Mouse (Mus musculus) testis, postnatal 10 days (tissue): Measurements from ENCODE around the gene Ddn.
"Not testable (repeated sequence)": the region's sequence is repeated elsewhere in the genome, so short reads cannot be mapped to it uniquely, and the experiment has no call there.

Source experiments
- DNase-seq: peaks from one replicate; pipeline ENCODE4 v3.0.0; 2021; ENCODE audit warnings: low spot score

Gene Ddn

GRCm38 (mm10) chr15:98831684-98832035 lies 22.4 kb upstream of the Ddn start:
- no peak for DNase-seq

GRCm38 (mm10) chr15:98830736-98831683 lies 21.7 kb upstream of the Ddn start, which contains the start of gene Prkag1:
Prkag1 (minus strand) TSS chr15:98831521.
- DNase-seq = peak; percentile 96

GRCm38 (mm10) chr15:98827611-98828011 lies 18.3 kb upstream of the Ddn start:
- no peak for DNase-seq

- no peak for DNase-seq
These were observed 14.1 kb upstream of the Ddn start for GRCm38 (mm10) chr15:98823434-98823833.

DNA sequence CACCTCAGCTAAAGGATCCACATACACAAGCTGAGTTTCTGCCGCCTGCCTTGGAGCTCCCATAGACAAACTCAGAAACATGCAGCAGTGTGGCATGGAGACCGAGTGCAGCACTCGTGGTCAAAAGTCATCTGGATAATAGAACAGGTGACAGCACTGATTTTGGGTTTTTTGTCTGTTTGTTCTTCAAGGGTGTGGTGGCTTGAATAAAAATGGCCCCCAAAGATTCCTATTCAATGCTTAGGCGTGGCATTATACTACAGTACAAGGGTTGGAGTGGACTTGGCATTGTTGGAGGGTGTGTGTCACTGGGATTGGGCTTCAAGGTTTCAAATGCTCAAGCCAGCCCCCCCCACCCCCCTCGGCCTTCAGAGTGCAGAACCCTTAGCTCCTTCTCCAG lies 12.9 kb upstream of the Ddn start:
- DNase-seq = no peak

DNA sequence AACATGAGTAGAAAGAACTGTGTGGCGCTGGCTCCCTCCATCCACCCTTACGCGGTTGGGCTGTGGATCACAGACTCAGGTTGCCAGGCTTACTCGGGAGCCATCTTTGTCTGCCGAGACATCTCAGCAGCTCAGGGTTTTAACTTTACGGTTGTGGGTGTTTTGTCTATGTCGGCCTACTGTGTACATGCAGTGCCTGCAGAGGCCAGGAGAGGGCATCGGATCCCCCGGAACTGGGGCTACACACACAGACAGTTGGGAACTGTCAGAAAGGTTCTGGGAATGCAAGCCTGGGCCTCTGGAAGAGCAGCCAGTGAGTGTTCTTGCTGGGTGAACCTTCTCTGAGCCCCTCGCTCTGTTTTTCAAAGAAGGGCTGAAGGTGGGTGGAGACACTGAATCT lies 12.1 kb upstream of the Ddn start:
- DNase-seq = no peak

GRCm38 (mm10) chr15:98820937-98821336 lies 11.6 kb upstream of the Ddn start:
- DNase-seq = no peak

- no peak for DNase-seq
These were observed 8.9 kb upstream of the Ddn start for GRCm38 (mm10) chr15:98818171-98818570.

- no peak for DNase-seq
These were observed 3.6 kb upstream of the Ddn start for GRCm38 (mm10) chr15:98812741-98813424.

GRCm38 (mm10) chr15:98810212-98810611 lies 922 bp upstream of the Ddn start:
- DNase-seq = not testable (repeated sequence)

DNA sequence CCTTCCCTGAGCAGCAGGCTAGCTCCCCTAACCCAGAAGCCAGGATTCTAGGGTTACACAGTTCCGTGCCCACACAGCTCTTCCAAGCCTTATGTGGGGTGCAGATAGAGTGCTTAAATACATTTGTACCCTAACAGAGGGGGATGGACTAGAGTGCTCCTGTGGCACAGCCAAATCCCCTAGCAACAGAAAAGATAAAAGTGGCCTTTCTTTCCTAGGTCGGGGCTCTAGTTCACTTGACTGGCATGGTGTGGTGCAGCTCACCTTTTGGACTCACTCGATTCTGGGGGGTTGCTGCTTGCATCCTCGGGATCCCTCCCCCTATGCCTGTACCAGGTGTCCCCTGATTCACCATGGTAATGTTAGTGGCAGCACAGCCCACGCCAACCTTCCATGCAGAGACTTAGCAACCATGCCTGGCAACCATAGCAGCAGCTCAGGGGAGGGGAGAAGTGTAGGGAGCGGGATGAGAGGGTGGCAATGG lies 597 bp downstream of the Ddn start:
- DNase-seq = no peak

- peak; percentile 64 for DNase-seq
These were observed 1.2 kb downstream of the Ddn start for GRCm38 (mm10) chr15:98807895-98808650.

DNA sequence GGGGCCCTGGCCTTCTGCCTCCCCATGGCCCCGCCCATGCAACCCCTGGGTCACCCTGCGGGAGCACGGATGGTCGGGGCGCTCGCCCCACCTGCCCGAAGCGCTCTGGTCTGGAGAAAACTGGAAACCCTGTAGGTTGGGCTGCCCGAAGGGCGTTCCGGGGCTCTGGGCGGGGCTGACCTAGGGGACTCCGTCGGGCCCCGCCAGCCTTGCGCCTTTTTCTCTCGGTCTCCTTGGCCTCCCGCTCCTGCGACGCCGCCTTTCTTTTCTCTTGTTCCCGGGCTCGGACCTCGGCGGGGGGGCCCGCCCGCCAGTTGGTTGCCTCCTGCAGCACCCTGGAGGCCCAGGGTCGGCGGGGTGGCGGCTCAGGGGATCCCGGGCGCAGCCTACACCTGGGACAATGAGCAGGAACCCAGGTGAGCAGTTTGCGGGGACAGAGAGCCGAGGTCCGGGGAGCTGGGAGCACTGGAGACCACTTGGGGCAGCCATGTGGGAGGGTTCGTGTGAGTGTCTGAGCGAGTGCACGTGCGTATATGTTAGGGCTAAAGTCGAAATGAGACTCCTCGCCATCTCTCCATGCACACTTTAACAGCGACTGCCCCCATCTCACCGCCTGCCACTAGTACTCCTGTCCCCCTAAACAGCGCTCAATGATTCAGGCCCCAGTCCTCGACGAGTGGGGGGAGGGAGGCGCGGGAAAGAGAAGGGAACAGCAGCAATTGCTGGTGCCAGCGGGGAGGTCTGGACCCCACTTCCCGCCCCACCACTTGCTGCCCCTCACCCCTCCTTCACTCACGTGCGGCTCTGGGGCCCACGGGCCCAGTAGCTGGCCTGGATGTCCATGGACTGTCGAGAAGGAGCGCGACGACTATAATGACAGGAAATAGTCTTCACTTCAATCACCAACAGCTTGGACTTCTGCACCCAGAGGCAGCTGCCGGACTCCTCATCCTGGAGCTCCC lies 2.2 kb downstream of the Ddn start:
- peak; percentile 64 for DNase-seq

- DNase-seq = no peak
These were observed 3.0 kb downstream of the Ddn start for GRCm38 (mm10) chr15:98806071-98806808.

GRCm38 (mm10) chr15:98805324-98806040 lies 3.8 kb downstream of the Ddn start:
- peak; percentile 85 for DNase-seq

DNA sequence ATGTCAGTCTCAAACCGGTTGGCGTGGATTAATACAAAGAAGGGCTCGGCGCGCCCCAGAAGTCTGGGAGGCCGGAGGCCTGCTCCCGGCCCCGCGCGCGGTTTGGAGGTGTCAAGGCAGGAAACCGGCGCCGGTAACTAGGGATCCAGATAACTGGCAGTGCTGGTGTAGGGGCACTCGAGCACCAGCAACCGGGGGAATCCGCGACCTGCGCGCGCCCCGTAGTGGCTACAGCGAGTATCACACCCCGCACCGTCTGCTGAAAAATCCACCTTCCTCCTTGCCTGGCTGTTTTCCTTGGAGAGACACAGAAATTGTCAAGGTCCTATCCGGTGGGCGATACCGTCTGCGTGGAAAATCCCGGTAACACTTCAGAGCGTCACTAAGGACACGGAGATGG lies 5.2 kb downstream of the Ddn start:
- DNase-seq = peak; percentile 93

DNA sequence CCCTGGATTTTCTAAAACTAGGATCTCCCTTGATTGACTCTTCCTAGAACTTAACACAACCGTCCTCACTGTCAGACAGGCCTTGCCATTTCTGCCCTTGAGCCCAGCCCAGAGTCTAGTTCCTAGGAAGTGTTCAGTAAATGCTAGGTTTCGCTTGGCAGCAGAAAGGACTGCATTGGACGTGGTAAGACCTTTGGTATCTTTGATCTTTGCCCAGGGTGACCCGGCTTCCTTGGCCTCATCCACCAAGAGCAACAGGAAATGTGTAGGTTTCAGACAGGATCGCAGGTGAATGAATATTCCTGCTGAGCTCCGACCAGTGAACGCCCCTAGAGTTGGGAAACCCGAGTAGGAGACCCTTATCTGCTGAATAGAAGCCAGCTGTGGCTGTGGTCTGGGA lies 6.4 kb downstream of the Ddn start:
- no peak for DNase-seq

- peak; percentile 93 for DNase-seq
These were observed 9.9 kb downstream of the Ddn start for GRCm38 (mm10) chr15:98799396-98799795.

- DNase-seq = no peak
These were observed 10.4 kb downstream of the Ddn start for GRCm38 (mm10) chr15:98798903-98799302.
